Mouse (Mus musculus) kidney, embryonic 14.5 days (tissue): ENCODE data around the gene Lrp8. TPM values are rescaled to one million over a fixed set of nuclear protein-coding genes. Genes with fewer than 3 reads are reported as not detected.

Source experiments
- polyA plus RNA-seq: library from polyadenylated mRNA; unstranded; fragments of >200 nt; fragmentation: Nextera tagmentation; extraction: Ambion mirVana; gene quantifications from 2 replicates; pipeline ENCODE4 v1.2.1, GENCODE M21; 2014

The Lrp8 gene
- polyA plus RNA-seq, 1 experiment from 2014 or later = 4.2 TPM

Other genes with a start within 250 kb of the Lrp8 start
- gene Dmrtb1, start 118.0 kb upstream of the Lrp8 start, polyA plus RNA-seq = not detected in 2 replicates
- gene Magoh, start 77.5 kb downstream of the Lrp8 start, polyA plus RNA-seq = 229 and 331 TPM in 2 replicates
- 126 and 148 TPM in 2 replicates for gene 0610037L13Rik, start 87.6 kb downstream of the Lrp8 start, polyA plus RNA-seq
- gene Cpt2, start 121.3 kb downstream of the Lrp8 start, polyA plus RNA-seq = 33.0 and 49.5 TPM in 2 replicates
- gene Slc1a7, start 166.1 kb downstream of the Lrp8 start, polyA plus RNA-seq = not detected in 2 replicates